Comparison of ENCODE assay signal across 10 mouse cellular contexts in genomic region chr17:8461568-8461967, GRCm38 (mm10). TPM values are rescaled to one million over a fixed set of nuclear protein-coding genes. Genes with fewer than 3 reads are reported as not detected.
DNase-seq lines count a peak whose midpoint lies in the region; ATAC-seq and TF ChIP-seq lines count a peak whose summit lies in the region.
"Had no signal": no experiment of that assay in that cellular context is flagged by ENCODE, and none has a peak within 500 bp of the region (broad histone marks: within the 10 kb centered on the region; RNA-seq: fewer than 3 reads in every experiment).

No protein-coding gene starts in this region.

- TF ChIP-seq POLR2A in liver, adult 2 months (IDR thresholded peaks at IDR 0.05; ENCODE audit: extremely low read depth, insufficient read depth, low read length), result no peak
- no peak for TF ChIP-seq POLR2A in embryonic fibroblast, embryonic 13.5 days (IDR thresholded peaks at IDR 0.05; ENCODE audit: low read depth, low read length)

- peak; percentile 23 for DNase-seq in forebrain, embryonic 10.5 days (ENCODE audit: extremely low spot score, low spot score)
- DNase-seq in liver, adult 2 months (ENCODE audit: extremely low read depth, low read depth, low spot score), result peak; percentile 4
- peak; percentile 49 for DNase-seq in adipocyte (ENCODE audit: low spot score)
- DNase-seq in lung, postnatal 10 days, result peak; percentile 57
- DNase-seq in thymus, postnatal 36 days, result peak; percentile 37 to 38

- no peak overlapping the region for H3K27ac ChIP-seq in forebrain, embryonic 10.5 days
- no peak overlapping the region for H3K27ac ChIP-seq in forebrain, embryonic 12.5 days
- no peak overlapping the region for H3K27ac ChIP-seq in liver, adult 2 months (replicated peaks; ENCODE audit: insufficient read depth, low read depth, low read length)
- H3K27ac ChIP-seq in liver, embryonic 12.5 days, result no peak overlapping the region
- no peak overlapping the region for H3K27ac ChIP-seq in embryonic fibroblast, embryonic 13.5 days (ENCODE audit: insufficient read depth, low read length)
- H3K27ac ChIP-seq: hindbrain, embryonic 15.5 days had no signal

- H3K9ac ChIP-seq in forebrain, embryonic 12.5 days, result no peak overlapping the region
- H3K9ac ChIP-seq in liver, adult 2 months (ENCODE audit: low read depth, low read length), result no peak overlapping the region
- no peak overlapping the region for H3K9ac ChIP-seq in liver, embryonic 12.5 days
- H3K9ac ChIP-seq: hindbrain, embryonic 15.5 days had no signal

- peak; percentile 76 for TF ChIP-seq CTCF in liver, adult 2 months (IDR thresholded peaks at IDR 0.05; ENCODE audit: low read depth, low read length)
- TF ChIP-seq CTCF in embryonic fibroblast, embryonic 13.5 days (IDR thresholded peaks at IDR 0.05; ENCODE audit: borderline replicate concordance, insufficient read depth, low read length), result peak; percentile 48; the same call in 1 of the 2 replicates

- H3K4me3 ChIP-seq in forebrain, embryonic 10.5 days, result no peak overlapping the region
- no peak overlapping the region for H3K4me3 ChIP-seq in forebrain, embryonic 12.5 days (replicated peaks)
- no peak overlapping the region for H3K4me3 ChIP-seq in liver, adult 2 months (ENCODE audit: insufficient read depth, low read depth, low read length)
- H3K4me3 ChIP-seq in liver, embryonic 12.5 days, result no peak overlapping the region
- no peak overlapping the region for H3K4me3 ChIP-seq in embryonic fibroblast, embryonic 13.5 days (ENCODE audit: insufficient read depth, low read length)
- H3K4me3 ChIP-seq: hindbrain, embryonic 15.5 days had no signal

- H3K4me1 ChIP-seq in forebrain, embryonic 10.5 days, result peaks cover 7% of the 10 kb centered on the region; the same call in 1 of the 2 replicates
- peaks cover 3% of the 10 kb centered on the region; the same call in 1 of the 2 replicates for H3K4me1 ChIP-seq in forebrain, embryonic 12.5 days
- no peaks in the 10 kb centered on the region for H3K4me1 ChIP-seq in liver, adult 2 months (ENCODE audit: control insufficient read depth, insufficient read depth, low read length)
- H3K4me1 ChIP-seq in liver, embryonic 12.5 days, result no peaks in the 10 kb centered on the region
- H3K4me1 ChIP-seq in embryonic fibroblast, embryonic 13.5 days (ENCODE audit: control insufficient read depth, insufficient read depth, low read length), result no peaks in the 10 kb centered on the region

- H3K4me2 ChIP-seq in forebrain, embryonic 12.5 days, result no peak overlapping the region
- no peak overlapping the region for H3K4me2 ChIP-seq in liver, embryonic 12.5 days
- H3K4me2 ChIP-seq: hindbrain, embryonic 15.5 days had no signal

- no peak for ATAC-seq in forebrain, embryonic 12.5 days (ENCODE audit: low FRiP score)
- no peak for ATAC-seq in liver, embryonic 12.5 days

- H3K36me3 ChIP-seq in forebrain, embryonic 10.5 days (replicated peaks), result no peaks in the 10 kb centered on the region
- H3K36me3 ChIP-seq in forebrain, embryonic 12.5 days (replicated peaks), result no peaks in the 10 kb centered on the region
- no peaks in the 10 kb centered on the region for H3K36me3 ChIP-seq in liver, adult 2 months (ENCODE audit: control insufficient read depth, insufficient read depth, low read length)
- H3K36me3 ChIP-seq in liver, embryonic 12.5 days, result no peaks in the 10 kb centered on the region
- H3K36me3 ChIP-seq: hindbrain, embryonic 15.5 days had no signal

- no peaks in the 10 kb centered on the region for H3K79me2 ChIP-seq in liver, adult 2 months (ENCODE audit: control insufficient read depth, insufficient read depth, low read length)

- no peaks in the 10 kb centered on the region for H3K9me3 ChIP-seq in forebrain, embryonic 10.5 days
- no peaks in the 10 kb centered on the region for H3K9me3 ChIP-seq in forebrain, embryonic 12.5 days
- no peaks in the 10 kb centered on the region for H3K9me3 ChIP-seq in liver, embryonic 12.5 days (replicated peaks)
- H3K9me3 ChIP-seq: hindbrain, embryonic 15.5 days had no signal

- H3K27me3 ChIP-seq in forebrain, embryonic 10.5 days (ENCODE audit: poor library complexity, severe bottlenecking), result peaks cover 22% of the 10 kb centered on the region; the same call in 1 of the 2 replicates
- H3K27me3 ChIP-seq in forebrain, embryonic 12.5 days, result peaks cover 14% of the 10 kb centered on the region
- H3K27me3 ChIP-seq in liver, adult 2 months (ENCODE audit: control insufficient read depth, insufficient read depth, low read length), result no peaks in the 10 kb centered on the region
- H3K27me3 ChIP-seq in liver, embryonic 12.5 days (replicated peaks), result peaks cover 36% of the 10 kb centered on the region; the same call in 1 of the 2 replicates

- WGBS in forebrain, embryonic 10.5 days, result 10% methylated on average over 4 of the region's 4 CpGs
- 6% methylated on average over 4 of the region's 4 CpGs for WGBS in forebrain, embryonic 12.5 days
- 3% methylated on average over 4 of the region's 4 CpGs for WGBS in liver, adult 2 months
- 4% methylated on average over 4 of the region's 4 CpGs for WGBS in liver, embryonic 12.5 days (ENCODE audit: insufficient replicate concordance)

RNA-seq across cellular contexts. Expression of gene T, which starts 27.3 kb away (rescaled TPM):
- polyA plus RNA-seq in forebrain, embryonic 10.5 days (2016; fragmentation: Nextera tagmentation; extraction: Ambion mirVana), result 0.43 and 0.52 TPM in 2 replicates
- 0.74 and 1.2 TPM in 2 replicates for polyA plus RNA-seq in forebrain, embryonic 12.5 days (2016; fragmentation: Nextera tagmentation; extraction: Ambion mirVana)
- total RNA-seq in liver, adult 2 months (2014; rRNA removed), result not detected in 2 replicates
- polyA plus RNA-seq in liver, adult 2 months (2012; rRNA removed), result not detected in 2 replicates
- polyA plus RNA-seq in liver, embryonic 12.5 days (2016; fragmentation: Nextera tagmentation; extraction: Ambion mirVana), result not detected in 2 replicates
- polyA plus RNA-seq in embryonic fibroblast, embryonic 13.5 days (2011; ENCODE audit: insufficient read length, low read depth, missing spikeins), result not detected in 2 replicates
- total RNA-seq: neutrophil, adult 5-6 weeks had no signal

Comparison
In these comparisons a context has a peak if more than half of its experiments do, and no peak if none do; other contexts are left out.
1. DNase-seq: peak in every context shown above with its lines; median percentile 57 in lung, postnatal 10 days; 49 in adipocyte; 38 in thymus, postnatal 36 days; 23 in forebrain, embryonic 10.5 days; 4 in liver, adult 2 months.